25 mouse cellular contexts compared by ENCODE assay signal in genomic region chr10:4164681-4165080, GRCm38 (mm10).
DNase-seq lines count a peak whose midpoint lies in the region; ATAC-seq and TF ChIP-seq lines count a peak whose summit lies in the region.
"Had no signal": no experiment of that assay in that cellular context is flagged by ENCODE, and none has a peak within 500 bp of the region (broad histone marks: within the 10 kb centered on the region; RNA-seq: fewer than 3 reads in every experiment).

No protein-coding gene starts in this region.

- no peaks in the 10 kb centered on the region for H3K27me3 ChIP-seq in heart, embryonic 12.5 days (replicated peaks)
- H3K27me3 ChIP-seq in lung, embryonic 16.5 days (ENCODE audit: control insufficient read depth, insufficient read depth, low read depth, low read length): no peaks in the 10 kb centered on the region
- H3K27me3 ChIP-seq: CH12.LX; embryonic facial prominence, embryonic 12.5 days; forebrain, embryonic 13.5 days; forebrain, embryonic 15.5 days; Patski had no signal

- peaks cover 26% of the 10 kb centered on the region for H3K4me1 ChIP-seq in heart, embryonic 12.5 days (replicated peaks)
- H3K4me1 ChIP-seq in lung, embryonic 16.5 days (replicated peaks; ENCODE audit: control insufficient read depth, insufficient read depth, low read length): peaks cover 19% of the 10 kb centered on the region
- peaks cover 2% of the 10 kb centered on the region; the same call in 1 of the 2 replicates for H3K4me1 ChIP-seq in lung, adult 2 months (ENCODE audit: control insufficient read depth, insufficient read depth, low read length)

- H3K9me3 ChIP-seq in heart, embryonic 12.5 days (replicated peaks): peaks cover 8% of the 10 kb centered on the region; the same call in 1 of the 2 replicates
- H3K9me3 ChIP-seq in lung, embryonic 16.5 days (ENCODE audit: control insufficient read depth, low read length): no peaks in the 10 kb centered on the region; the same call in 1 of the 2 replicates
- H3K9me3 ChIP-seq: forebrain, embryonic 13.5 days; forebrain, embryonic 15.5 days; G1E had no signal

- H3K9ac ChIP-seq in heart, embryonic 12.5 days: no peak overlapping the region
- H3K9ac ChIP-seq in lung, embryonic 16.5 days (ENCODE audit: low read length): no peak overlapping the region
- H3K9ac ChIP-seq: embryonic facial prominence, embryonic 12.5 days; forebrain, embryonic 13.5 days; forebrain, embryonic 15.5 days had no signal

- peak; percentile 29 for DNase-seq in adrenal gland, postnatal 10 days
- DNase-seq in adrenal gland, adult 2 months: no peak
- peak; percentile 42 for DNase-seq in heart, adult 8-10 months (ENCODE audit: low spot score)
- no peak for DNase-seq in lung, adult 2 months
- peak; percentile 59 for DNase-seq in lung, postnatal 25 days (ENCODE audit: low spot score)
- DNase-seq in lung, postnatal 10 days: no peak
- DNase-seq: adrenal gland, postnatal 14 days; adrenal gland, postnatal 36 days; B cell, adult 2 months; cerebellum, adult 11-12 months; cerebellum, adult 2 months; cerebellum, adult 9-10 months; cerebellum, postnatal 10 days; cerebellum, postnatal 25 days had no signal

- ATAC-seq in heart, embryonic 12.5 days (ENCODE audit: insufficient number of reproducible peaks, low FRiP score): no peak
- peak; percentile 19; the same call in 1 of the 2 replicates for ATAC-seq in lung, embryonic 16.5 days (ENCODE audit: low read depth)
- ATAC-seq: activated CD4-positive, CD25-positive, alpha-beta regulatory T cell, adult 4 months; CD4-positive, CD25-positive, alpha-beta regulatory T cell, adult 4 months; forebrain, embryonic 13.5 days; forebrain, embryonic 15.5 days; Patski had no signal

- no peak overlapping the region for H3K27ac ChIP-seq in heart, embryonic 12.5 days (ENCODE audit: poor library complexity, severe bottlenecking)
- H3K27ac ChIP-seq in lung, embryonic 16.5 days (ENCODE audit: low read length): no peak overlapping the region
- H3K27ac ChIP-seq: embryonic facial prominence, embryonic 10.5 days; embryonic facial prominence, embryonic 12.5 days; forebrain, embryonic 13.5 days; forebrain, embryonic 15.5 days had no signal

- H3K4me3 ChIP-seq in heart, embryonic 12.5 days: no peak overlapping the region
- no peak overlapping the region for H3K4me3 ChIP-seq in lung, embryonic 16.5 days (ENCODE audit: low read length)
- no peak overlapping the region for H3K4me3 ChIP-seq in lung, adult 2 months (replicated peaks; ENCODE audit: extremely low read depth, low read depth, low read length)
- H3K4me3 ChIP-seq: embryonic facial prominence, embryonic 10.5 days; embryonic facial prominence, embryonic 12.5 days; forebrain, embryonic 13.5 days; forebrain, embryonic 15.5 days had no signal

- no peak for TF ChIP-seq POLR2A in lung, adult 2 months (IDR thresholded peaks at IDR 0.05; ENCODE audit: borderline replicate concordance, extremely low read depth, low read depth, low read length)

- H3K36me3 ChIP-seq in heart, embryonic 12.5 days: no peaks in the 10 kb centered on the region
- no peaks in the 10 kb centered on the region for H3K36me3 ChIP-seq in lung, embryonic 16.5 days (ENCODE audit: control insufficient read depth, insufficient read depth, low read length)
- H3K36me3 ChIP-seq: embryonic facial prominence, embryonic 10.5 days; embryonic facial prominence, embryonic 12.5 days; forebrain, embryonic 15.5 days; G1E had no signal

- TF ChIP-seq CTCF in lung, adult 2 months (IDR thresholded peaks at IDR 0.05; ENCODE audit: insufficient read depth, low read length): no peak

- 75% methylated on average over 9 of the region's 9 CpGs for WGBS in heart, embryonic 12.5 days
- WGBS in lung, embryonic 16.5 days: 59% methylated on average over 9 of the region's 9 CpGs
- WGBS in lung, adult 2 months: 48% methylated on average over 9 of the region's 9 CpGs

- no peak overlapping the region for H3K4me2 ChIP-seq in heart, embryonic 12.5 days
- H3K4me2 ChIP-seq in lung, embryonic 16.5 days (ENCODE audit: low read depth, low read length): no peak overlapping the region
- H3K4me2 ChIP-seq: embryonic facial prominence, embryonic 12.5 days; forebrain, embryonic 13.5 days; forebrain, embryonic 15.5 days had no signal

Comparison
In these comparisons a context has a peak if more than half of its experiments do, and no peak if none do; other contexts are left out.
1. DNase-seq: peak in adrenal gland, postnatal 10 days (single experiment), heart, adult 8-10 months (single experiment) and lung, postnatal 25 days (single experiment); none in adrenal gland, adult 2 months (single experiment), lung, adult 2 months (single experiment) and lung, postnatal 10 days (single experiment).